Mouse (Mus musculus) CD4-positive, CD25-positive, alpha-beta regulatory T cell (primary cell): ENCODE measurements around the gene Crtc2. TPM values are rescaled to one million over a fixed set of nuclear protein-coding genes. Genes with fewer than 3 reads are reported as not detected.

Experiments used
- polyA plus RNA-seq: library from polyadenylated mRNA; unstranded; fragments of 100-300 nt; shearing (Covaris generic); gene quantifications from one replicate; pipeline ENCODE4 v1.2.1, GENCODE M21; 2017

The Crtc2 gene
- polyA plus RNA-seq, result 107 TPM

GRCm38 (mm10) chr3:90253653-90254418 lies at the start of gene Crtc2:
Crtc2 (plus strand) TSS chr3:90254163.

GRCm38 (mm10) chr3:90213377-90213866 lies 40.5 kb upstream of the Crtc2 start, which contains the start of the genes Rps27 and Rab13:
Rps27 (minus strand) TSS chr3:90213651.
Rab13 (plus strand) TSS chr3:90213695.

GRCm38 (mm10) chr3:90231507-90232333 lies 22.2 kb upstream of the Crtc2 start, which contains the start of gene Jtb:
Jtb (plus strand) TSS chr3:90231597.

GRCm38 (mm10) chr3:90242984-90243775 lies 10.8 kb upstream of the Crtc2 start, which contains the start of gene Creb3l4:
Creb3l4 (minus strand) TSS chr3:90243512.

GRCm38 (mm10) chr3:90247960-90248745 lies 5.8 kb upstream of the Crtc2 start, which contains the start of gene Slc39a1:
Slc39a1 (plus strand) TSS chr3:90248172.

GRCm38 (mm10) chr3:90265034-90265931 lies 11.3 kb downstream of the Crtc2 start, which contains the start of gene Dennd4b:
Dennd4b (plus strand) TSS chr3:90265185.

GRCm38 (mm10) chr3:90292345-90293275 lies 38.6 kb downstream of the Crtc2 start, which contains the start of gene Gatad2b:
Gatad2b (plus strand) TSS chr3:90293178.

Other genes starting within 250 kb of the Crtc2 start
- 143 TPM for gene 4933434E20Rik, start 202.5 kb upstream of the Crtc2 start, polyA plus RNA-seq
- 194 TPM for gene Ubap2l, start 201.5 kb upstream of the Crtc2 start, polyA plus RNA-seq
- gene Tpm3, start 181.5 kb upstream of the Crtc2 start, polyA plus RNA-seq, result 970 TPM
- 0.53 TPM for gene Nup210l, start 150.0 kb upstream of the Crtc2 start, polyA plus RNA-seq
- gene Rps27, start 40.5 kb upstream of the Crtc2 start, polyA plus RNA-seq, result 1,493 TPM
- 0.24 TPM for gene Rab13, start 40.5 kb upstream of the Crtc2 start, polyA plus RNA-seq
- gene Jtb, start 22.6 kb upstream of the Crtc2 start, polyA plus RNA-seq, result 162 TPM
- not detected for gene Creb3l4, start 10.7 kb upstream of the Crtc2 start, polyA plus RNA-seq
- 2.1 TPM for gene Slc39a1, start 6.0 kb upstream of the Crtc2 start, polyA plus RNA-seq
- gene Dennd4b, start 11.0 kb downstream of the Crtc2 start, polyA plus RNA-seq, result 53.6 TPM
- 12.1 TPM for gene Gatad2b, start 39.0 kb downstream of the Crtc2 start, polyA plus RNA-seq
- gene Slc27a3, start 135.8 kb downstream of the Crtc2 start, polyA plus RNA-seq, result 0.49 TPM
- gene Ints3, start 179.5 kb downstream of the Crtc2 start, polyA plus RNA-seq, result 34.7 TPM
- not detected for gene Npr1, start 211.7 kb downstream of the Crtc2 start, polyA plus RNA-seq
- 102 TPM for gene Ilf2, start 222.0 kb downstream of the Crtc2 start, polyA plus RNA-seq
- gene Snapin, start 236.9 kb downstream of the Crtc2 start, polyA plus RNA-seq, result 107 TPM